Mouse (Mus musculus) ES-E14 (cell line): ENCODE measurements around the gene Fndc11.

Experiments used
- CHD2 ChIP-seq: IDR thresholded peaks from 2 replicates; pipeline ENCODE4 v1.6.1; 2014; ENCODE audit warnings: mild to moderate bottlenecking, low read depth, low read length, inconsistent platforms
- HCFC1 ChIP-seq: IDR thresholded peaks from 2 replicates; pipeline ENCODE4 v1.6.1; 2012; ENCODE audit warnings: low read length, inconsistent platforms, borderline replicate concordance; ENCODE audit not compliant: insufficient read depth
- MAFK ChIP-seq: IDR thresholded peaks from 2 replicates; pipeline ENCODE4 v1.6.1; 2014; ENCODE audit warnings: mild to moderate bottlenecking, low read depth, low read length, inconsistent platforms; ENCODE audit not compliant: insufficient read depth
- ZC3H11A ChIP-seq: IDR thresholded peaks from 2 replicates; pipeline ENCODE4 v1.6.1; 2012; ENCODE audit warnings: low read depth, mild to moderate bottlenecking, inconsistent platforms, low read length, borderline replicate concordance
- ZNF384 ChIP-seq: IDR thresholded peaks from 2 replicates; pipeline ENCODE4 v1.6.1; 2012; ENCODE audit warnings: low read depth, low read length, inconsistent platforms

- TF ChIP-seq ZC3H11A = no peak
- no peak for TF ChIP-seq HCFC1
- TF ChIP-seq ZNF384 = no peak
- TF ChIP-seq CHD2 = no peak
- no peak for TF ChIP-seq MAFK
Measured at GRCm38 (mm10) chr2:181216037-181216436, 3.8 kb upstream of the Fndc11 start.
